Comparison of ENCODE assay signal across 25 mouse cellular contexts in genomic region chr12:41118358-41118757, GRCm38 (mm10).
"Had no signal": no experiment of that assay in that cellular context is flagged by ENCODE, and none has a peak within 500 bp of the region (broad histone marks: within the 10 kb centered on the region; RNA-seq: fewer than 3 reads in every experiment).

No protein-coding gene starts in this region.

- H3K4me1 ChIP-seq: embryonic facial prominence, embryonic 10.5 days; embryonic facial prominence, embryonic 12.5 days; embryonic facial prominence, embryonic 13.5 days; embryonic facial prominence, embryonic 15.5 days; forebrain, embryonic 10.5 days; forebrain, embryonic 12.5 days; forebrain, embryonic 13.5 days had no signal

- H3K27me3 ChIP-seq: embryonic facial prominence, embryonic 12.5 days; embryonic facial prominence, embryonic 13.5 days; embryonic facial prominence, embryonic 15.5 days; forebrain, embryonic 12.5 days; forebrain, embryonic 13.5 days; forebrain, embryonic 15.5 days had no signal

- H3K27ac ChIP-seq: embryonic facial prominence, embryonic 10.5 days; embryonic facial prominence, embryonic 12.5 days; embryonic facial prominence, embryonic 13.5 days; embryonic facial prominence, embryonic 15.5 days; forebrain, embryonic 10.5 days; forebrain, embryonic 12.5 days; forebrain, embryonic 13.5 days; forebrain, embryonic 15.5 days; gastrocnemius, adult 2 months; heart, adult 2 months had no signal

- H3K9me3 ChIP-seq: embryonic facial prominence, embryonic 10.5 days; embryonic facial prominence, embryonic 12.5 days; embryonic facial prominence, embryonic 13.5 days; embryonic facial prominence, embryonic 15.5 days; forebrain, embryonic 10.5 days; forebrain, embryonic 12.5 days; forebrain, embryonic 13.5 days; forebrain, embryonic 15.5 days had no signal

- DNase-seq: cerebellum, adult 8-10 months; cerebellum, adult 9-10 months; cerebellum, adult 9-11 months; cerebellum, postnatal 10 days; cerebellum, postnatal 14 days; cerebellum, postnatal 25 days; cerebellum, postnatal 36 days; embryo, embryonic 11 days; forebrain, postnatal 0 days; gastrocnemius, adult 2 months; gastrocnemius, postnatal 10 days; gastrocnemius, postnatal 14 days; gastrocnemius, postnatal 25 days; gastrocnemius, postnatal 36 days; heart, adult 18-20 months; heart, adult 2 months had no signal

- H3K4me3 ChIP-seq: embryonic facial prominence, embryonic 10.5 days; embryonic facial prominence, embryonic 12.5 days; embryonic facial prominence, embryonic 13.5 days; embryonic facial prominence, embryonic 15.5 days; erythroblast, embryonic 14.5 days; forebrain, embryonic 10.5 days; forebrain, embryonic 12.5 days; forebrain, embryonic 13.5 days; forebrain, embryonic 15.5 days; gastrocnemius, adult 2 months; heart, adult 2 months had no signal

- H3K36me3 ChIP-seq: embryonic facial prominence, embryonic 10.5 days; embryonic facial prominence, embryonic 12.5 days; embryonic facial prominence, embryonic 13.5 days; embryonic facial prominence, embryonic 15.5 days; forebrain, embryonic 10.5 days; forebrain, embryonic 12.5 days; forebrain, embryonic 15.5 days had no signal

- H3K9ac ChIP-seq: embryonic facial prominence, embryonic 12.5 days; embryonic facial prominence, embryonic 13.5 days; embryonic facial prominence, embryonic 15.5 days; forebrain, embryonic 12.5 days; forebrain, embryonic 13.5 days; forebrain, embryonic 15.5 days; forebrain, postnatal 0 days had no signal
